Mouse (Mus musculus) heart, adult 18-20 months (tissue): Measurements from ENCODE around the gene Mpdu1. TPM values are rescaled to one million over a fixed set of nuclear protein-coding genes. Genes with fewer than 3 reads are reported as not detected.

Experiments used
- DNase-seq, 2 experiments: peaks; one replicate each; pipeline ENCODE4 v3.0.0; 2021 to 2022; ENCODE audit warnings: mixed read lengths in 1 of 2
- total RNA-seq, 2 experiments: library from RNA; stranded (reverse); gene quantifications; 2 replicates each; pipeline ENCODE4 v1.2.3; 2021

The Mpdu1 gene
- total RNA-seq, 2 experiments from 2014 or later = 12.3 to 15.6 TPM

GRCm38 (mm10) chr11:69692196-69692811 lies 29.9 kb upstream of the Mpdu1 start:
- peak in 1 of 2 experiments; percentile 60 for DNase-seq

- no peak for DNase-seq
Measured at GRCm38 (mm10) chr11:69689891-69690290, 27.4 kb upstream of the Mpdu1 start.

- no peak for DNase-seq
Measured at GRCm38 (mm10) chr11:69687061-69687460, 24.6 kb upstream of the Mpdu1 start.

- peak; percentile 90 to 91 for DNase-seq
Measured at GRCm38 (mm10) chr11:69686377-69686776, 23.9 kb upstream of the Mpdu1 start.

- peak; percentile 90 to 95 for DNase-seq
Measured at GRCm38 (mm10) chr11:69685526-69686148, 23.2 kb upstream of the Mpdu1 start, which contains the start of gene Tnfsf13. Gene Tnfsf13, minus strand, starts transcription at chr11:69685784.

- DNase-seq = no peak
Measured at GRCm38 (mm10) chr11:69684936-69685335, 22.5 kb upstream of the Mpdu1 start.

- DNase-seq = peak; percentile 35 to 42
Measured at GRCm38 (mm10) chr11:69684128-69684745, 21.8 kb upstream of the Mpdu1 start.

GRCm38 (mm10) chr11:69683576-69683975 lies 21.1 kb upstream of the Mpdu1 start:
- no peak for DNase-seq

- peak; percentile 90 to 96 for DNase-seq
Measured at GRCm38 (mm10) chr11:69682840-69683533, 20.5 kb upstream of the Mpdu1 start.

GRCm38 (mm10) chr11:69682209-69682839 lies 19.9 kb upstream of the Mpdu1 start:
- DNase-seq = no peak

- DNase-seq = peak; percentile 95 to 98
Measured at GRCm38 (mm10) chr11:69681314-69682208, 19.1 kb upstream of the Mpdu1 start, which contains the start of gene Senp3. Gene Senp3, minus strand, starts transcription at chr11:69682084.

- no peak for DNase-seq
Measured at GRCm38 (mm10) chr11:69680136-69680855, 17.9 kb upstream of the Mpdu1 start.

- no peak for DNase-seq
Measured at GRCm38 (mm10) chr11:69679144-69679543, 16.7 kb upstream of the Mpdu1 start.

- peak; percentile 100 for DNase-seq
Measured at GRCm38 (mm10) chr11:69672211-69672706, 9.8 kb upstream of the Mpdu1 start, which contains the start of gene Eif4a1. Gene Eif4a1, minus strand, starts transcription at chr11:69672423.

GRCm38 (mm10) chr11:69671726-69672124 lies 9.3 kb upstream of the Mpdu1 start:
- DNase-seq = no peak

- DNase-seq = peak; percentile 96 to 97
Measured at GRCm38 (mm10) chr11:69670786-69671725, 8.6 kb upstream of the Mpdu1 start.

- no peak for DNase-seq
Measured at GRCm38 (mm10) chr11:69666665-69667005, 4.2 kb upstream of the Mpdu1 start.

GRCm38 (mm10) chr11:69665961-69666664 lies 3.7 kb upstream of the Mpdu1 start, which contains the start of gene Cd68:
Gene Cd68, minus strand, starts transcription at chr11:69666153.
- peak; percentile 59 to 82 for DNase-seq
